Comparison of ENCODE assay signal across 16 mouse cellular contexts in the genomic region with DNA sequence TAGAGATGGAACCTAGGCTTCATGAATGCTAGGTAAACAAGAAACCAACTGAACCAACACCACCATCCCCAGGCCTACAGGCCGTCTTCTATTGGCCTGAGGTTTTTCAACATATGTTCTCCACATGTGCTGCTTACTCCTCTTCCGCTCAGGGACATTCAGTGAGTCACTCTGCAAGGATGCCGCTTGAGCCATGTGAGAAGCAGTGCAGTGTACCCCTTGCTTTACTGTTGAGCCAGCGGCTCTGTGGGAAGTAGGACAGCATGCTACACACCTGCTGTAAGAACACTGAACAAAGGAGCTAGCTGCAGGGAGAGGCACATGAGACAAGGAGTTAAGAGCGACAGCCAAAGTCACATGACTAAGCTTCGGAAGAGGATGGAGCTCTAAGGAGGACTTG. TPM values are rescaled to one million over a fixed set of nuclear protein-coding genes. Genes with fewer than 3 reads are reported as not detected.
DNase-seq lines count a peak whose midpoint lies in the region; ATAC-seq lines count a peak whose summit lies in the region.
"Had no signal": no experiment of that assay in that cellular context is flagged by ENCODE, and none has a peak within 500 bp of the region (broad histone marks: within the 10 kb centered on the region; RNA-seq: fewer than 3 reads in every experiment).

No protein-coding gene starts in this region.

- DNase-seq in adrenal gland, adult 2 months, result peak; percentile 32
- no peak for DNase-seq in adrenal gland, adult 18-20 months (ENCODE audit: low spot score in 2 of 2)
- peak; percentile 14 to 20 for DNase-seq in layer of hippocampus, adult 8-10 months (ENCODE audit: low spot score in 2 of 2)
- DNase-seq in layer of hippocampus, adult 18-20 months (ENCODE audit: low spot score in 2 of 2), result no peak
- DNase-seq in brain, adult 2 months (ENCODE audit: low read depth, low spot score), result peak; percentile 72
- no peak for DNase-seq in adipocyte (ENCODE audit: low spot score)
- no peak for DNase-seq in thymus, postnatal 0 days (ENCODE audit: low spot score)
- DNase-seq: cerebellum, adult 9-11 months; gastrocnemius, postnatal 10 days; heart, postnatal 14 days; kidney, adult 9 months had no signal

- no peak overlapping the region for H3K4me2 ChIP-seq in limb, embryonic 12.5 days
- H3K4me2 ChIP-seq: forebrain, embryonic 15.5 days; liver, embryonic 12.5 days had no signal

- no peaks in the 10 kb centered on the region for H3K9me3 ChIP-seq in limb, embryonic 12.5 days
- H3K9me3 ChIP-seq: forebrain, embryonic 15.5 days; liver, embryonic 12.5 days had no signal

- H3K27me3 ChIP-seq in limb, embryonic 12.5 days, result no peaks in the 10 kb centered on the region
- H3K27me3 ChIP-seq: CH12.LX; forebrain, embryonic 15.5 days; liver, embryonic 12.5 days had no signal

- no peak; the same call in 1 of the 2 replicates for ATAC-seq in limb, embryonic 12.5 days (ENCODE audit: insufficient number of reproducible peaks, insufficient read depth, low FRiP score, low TSS enrichment, low read depth)
- ATAC-seq: activated CD4-positive, CD25-positive, alpha-beta regulatory T cell, adult 4 months; forebrain, embryonic 15.5 days; liver, embryonic 12.5 days had no signal

- H3K4me3 ChIP-seq in limb, embryonic 12.5 days (replicated peaks), result no peak overlapping the region
- H3K4me3 ChIP-seq: forebrain, embryonic 15.5 days; liver, embryonic 12.5 days had no signal

- H3K4me1 ChIP-seq in limb, embryonic 12.5 days (replicated peaks), result no peaks in the 10 kb centered on the region
- H3K4me1 ChIP-seq: forebrain, embryonic 15.5 days had no signal

- peak overlapping the region; percentile 36; the same call in 1 of the 2 replicates for H3K27ac ChIP-seq in limb, embryonic 12.5 days
- H3K27ac ChIP-seq: forebrain, embryonic 15.5 days; liver, embryonic 12.5 days had no signal

- H3K36me3 ChIP-seq in limb, embryonic 12.5 days, result peaks cover 100% of the 10 kb centered on the region

- no peak overlapping the region for H3K9ac ChIP-seq in limb, embryonic 12.5 days (replicated peaks)
- H3K9ac ChIP-seq: forebrain, embryonic 15.5 days; liver, embryonic 12.5 days had no signal

- 65% methylated on average over 6 of the region's 6 CpGs for whole genome bisulfite sequencing in limb, embryonic 12.5 days

RNA-seq across cellular contexts. Expression of a gene that starts 43.7 kb away (rescaled TPM):
- total RNA-seq in adrenal gland, adult 2 months (2021), result 10 to 100 TPM; 32.1 to 33.2 TPM
- 6.8 and 8.6 TPM in 2 replicates for polyA plus RNA-seq in adrenal gland, adult 2 months (2012; rRNA removed)
- 10 to 100 TPM; 29.1 to 30.4 TPM for total RNA-seq in adrenal gland, adult 18-20 months (2021)
- total RNA-seq in layer of hippocampus, adult 8-10 months (2022), result 10 to 100 TPM; 15.7 to 20.1 (median 19.6) TPM
- 10 to 100 TPM; 15.3 to 19.0 TPM for total RNA-seq in layer of hippocampus, adult 18-20 months (2021)
- 102 and 109 TPM in 2 replicates for polyA plus RNA-seq in limb, embryonic 12.5 days (2016; fragmentation: Nextera tagmentation; extraction: Ambion mirVana)
- 98.4 and 99.3 TPM in 2 replicates for polyA plus RNA-seq in thymus, postnatal 0 days (2015; fragmentation: Nextera tagmentation; extraction: Ambion mirVana)

RNA-seq across cellular contexts. Expression of a gene that starts 47.9 kb away (rescaled TPM):
- total RNA-seq in adrenal gland, adult 2 months (2021), result 10 to 100 TPM; 62.3 to 73.5 TPM
- polyA plus RNA-seq in adrenal gland, adult 2 months (2012; rRNA removed), result 16.8 and 29.0 TPM in 2 replicates
- total RNA-seq in adrenal gland, adult 18-20 months (2021), result 10 to 100 TPM; 60.7 to 62.5 TPM
- 100 to 1,000 TPM; 128 to 157 (median 145) TPM for total RNA-seq in layer of hippocampus, adult 8-10 months (2022)
- 100 to 1,000 TPM; 126 to 128 TPM for total RNA-seq in layer of hippocampus, adult 18-20 months (2021)
- 140 and 144 TPM in 2 replicates for polyA plus RNA-seq in limb, embryonic 12.5 days (2016; fragmentation: Nextera tagmentation; extraction: Ambion mirVana)
- 56.8 and 62.9 TPM in 2 replicates for polyA plus RNA-seq in thymus, postnatal 0 days (2015; fragmentation: Nextera tagmentation; extraction: Ambion mirVana)

Comparison
In these comparisons a context has a peak if more than half of its experiments do, and no peak if none do; other contexts are left out.
1. DNase-seq: peak in adrenal gland, adult 2 months (single experiment), layer of hippocampus, adult 8-10 months (2 of 2) and brain, adult 2 months (single experiment); none in adrenal gland, adult 18-20 months (0 of 2), layer of hippocampus, adult 18-20 months (0 of 2), adipocyte (single experiment) and thymus, postnatal 0 days (single experiment).